In genomic region chr17:56329267-56329666, GRCm38 (mm10) we compare ENCODE assay signal across 38 mouse cellular contexts. TPM values are rescaled to one million over a fixed set of nuclear protein-coding genes. Genes with fewer than 3 reads are reported as not detected.
DNase-seq lines count a peak whose midpoint lies in the region; ATAC-seq and TF ChIP-seq lines count a peak whose summit lies in the region.
"Had no signal": no experiment of that assay in that cellular context is flagged by ENCODE, and none has a peak within 500 bp of the region (broad histone marks: within the 10 kb centered on the region; RNA-seq: fewer than 3 reads in every experiment).

No protein-coding gene starts in this region.

- H3K36me3 ChIP-seq in liver, embryonic 16.5 days (ENCODE audit: control insufficient read depth, insufficient read depth), result no peaks in the 10 kb centered on the region
- no peaks in the 10 kb centered on the region for H3K36me3 ChIP-seq in liver, postnatal 0 days (replicated peaks; ENCODE audit: insufficient read depth, low read length)
- no peaks in the 10 kb centered on the region for H3K36me3 ChIP-seq in lung, postnatal 0 days (ENCODE audit: insufficient read depth, low read length)
- H3K36me3 ChIP-seq: lung, embryonic 15.5 days; midbrain, embryonic 13.5 days; neural tube, embryonic 15.5 days; stomach, embryonic 15.5 days had no signal

- H3K4me1 ChIP-seq in liver, embryonic 16.5 days (ENCODE audit: control insufficient read depth, low read depth, low read length), result peaks cover 39% of the 10 kb centered on the region
- peaks cover 53% of the 10 kb centered on the region for H3K4me1 ChIP-seq in liver, postnatal 0 days (ENCODE audit: insufficient read depth)
- H3K4me1 ChIP-seq in lung, postnatal 0 days (ENCODE audit: insufficient read depth, low read depth, low read length), result peaks cover 16% of the 10 kb centered on the region; the same call in 1 of the 2 replicates

- peak; percentile 52 for DNase-seq in adrenal gland, adult 8-10 months
- DNase-seq in adrenal gland, postnatal 4 days (ENCODE audit: low spot score in 2 of 2), result no peak
- DNase-seq in liver, result no peak
- DNase-seq in adrenal gland, postnatal 10 days, result peak; percentile 48
- DNase-seq in liver, postnatal 0 days, result peak; percentile 50
- no peak for DNase-seq in cerebellum, postnatal 10 days
- no peak for DNase-seq in lung, postnatal 0 days (ENCODE audit: low spot score)
- DNase-seq: cerebellum, adult 11 months; cerebellum, adult 9-11 months; gastrocnemius, adult 2 months; gastrocnemius, postnatal 36 days; heart, adult 18-20 months; heart, postnatal 10 days; kidney, adult 9 months; kidney, postnatal 10 days; layer of hippocampus, adult 9-11 months; liver, embryonic 13.5 days; lung, postnatal 36 days; retina, postnatal 1 day; right cerebral cortex, postnatal 14 days; thymus, postnatal 25 days had no signal

- TF ChIP-seq CTCF in liver, postnatal 0 days (IDR thresholded peaks at IDR 0.05; ENCODE audit: low read depth), result no peak
- TF ChIP-seq CTCF in lung, postnatal 0 days (IDR thresholded peaks at IDR 0.05), result no peak

- ATAC-seq in liver, embryonic 16.5 days (ENCODE audit: low read depth), result no peak
- no peak for ATAC-seq in liver, postnatal 0 days
- no peak for ATAC-seq in lung, postnatal 0 days
- ATAC-seq: forebrain, embryonic 16.5 days; intestine, postnatal 0 days; midbrain, embryonic 13.5 days had no signal

- H3K9ac ChIP-seq in liver, embryonic 16.5 days (ENCODE audit: low read depth, low read length), result no peak overlapping the region
- no peak overlapping the region for H3K9ac ChIP-seq in liver, postnatal 0 days (replicated peaks)
- H3K9ac ChIP-seq in lung, postnatal 0 days (replicated peaks; ENCODE audit: low read depth), result no peak overlapping the region
- H3K9ac ChIP-seq: heart, embryonic 12.5 days; hindbrain, embryonic 14.5 days; liver, embryonic 13.5 days; lung, embryonic 15.5 days; neural tube, embryonic 15.5 days; stomach, embryonic 15.5 days had no signal

- H3K27ac ChIP-seq in liver, embryonic 16.5 days (ENCODE audit: low read length), result peak overlapping the region; percentile 38; the same call in 1 of the 2 replicates
- peak overlapping the region; percentile 19; the same call in 1 of the 2 replicates for H3K27ac ChIP-seq in liver, postnatal 0 days (ENCODE audit: low read depth)
- H3K27ac ChIP-seq in lung, postnatal 0 days (ENCODE audit: low read length), result no peak overlapping the region
- H3K27ac ChIP-seq: gastrocnemius, adult 2 months; hindbrain, embryonic 14.5 days; lung, embryonic 15.5 days; midbrain, embryonic 13.5 days; neural tube, embryonic 15.5 days had no signal

- H3K4me2 ChIP-seq in liver, embryonic 16.5 days (ENCODE audit: low read depth, low read length), result no peak overlapping the region
- H3K4me2 ChIP-seq in liver, postnatal 0 days (ENCODE audit: low read depth, low read length), result no peak overlapping the region
- H3K4me2 ChIP-seq in lung, postnatal 0 days (replicated peaks; ENCODE audit: low read depth, low read length), result no peak overlapping the region
- H3K4me2 ChIP-seq: heart, embryonic 12.5 days; liver, embryonic 13.5 days; lung, embryonic 15.5 days; stomach, embryonic 15.5 days had no signal

- H3K4me3 ChIP-seq in liver, embryonic 16.5 days (ENCODE audit: low read depth, low read length), result no peak overlapping the region
- H3K4me3 ChIP-seq in liver, postnatal 0 days (ENCODE audit: low read depth, low read length), result no peak overlapping the region
- H3K4me3 ChIP-seq in lung, postnatal 0 days (ENCODE audit: low read depth, low read length), result no peak overlapping the region
- H3K4me3 ChIP-seq: gastrocnemius, adult 2 months; heart, embryonic 12.5 days; liver, embryonic 13.5 days; lung, embryonic 15.5 days; neural tube, embryonic 15.5 days; stomach, embryonic 15.5 days had no signal

- H3K27me3 ChIP-seq in liver, embryonic 16.5 days (ENCODE audit: control insufficient read depth, insufficient read depth, low read depth, low read length), result no peaks in the 10 kb centered on the region
- no peaks in the 10 kb centered on the region for H3K27me3 ChIP-seq in liver, postnatal 0 days (ENCODE audit: insufficient read depth, low read length)
- H3K27me3 ChIP-seq in lung, postnatal 0 days (replicated peaks; ENCODE audit: insufficient read depth, low read length), result no peaks in the 10 kb centered on the region
- H3K27me3 ChIP-seq: heart, embryonic 12.5 days; liver, embryonic 13.5 days; lung, embryonic 15.5 days; midbrain, embryonic 13.5 days; neural tube, embryonic 15.5 days; stomach, embryonic 15.5 days had no signal

- TF ChIP-seq EP300 in liver, postnatal 0 days (IDR thresholded peaks at IDR 0.05; ENCODE audit: low read depth), result no peak
- TF ChIP-seq EP300 in lung, postnatal 0 days (IDR thresholded peaks at IDR 0.05), result no peak

- H3K9me3 ChIP-seq in liver, embryonic 16.5 days (replicated peaks; ENCODE audit: control insufficient read depth, low read length), result no peaks in the 10 kb centered on the region
- no peaks in the 10 kb centered on the region for H3K9me3 ChIP-seq in liver, postnatal 0 days (ENCODE audit: low read length)
- no peaks in the 10 kb centered on the region for H3K9me3 ChIP-seq in lung, postnatal 0 days (ENCODE audit: low read length)
- H3K9me3 ChIP-seq: heart, embryonic 12.5 days; liver, embryonic 13.5 days; lung, embryonic 15.5 days; midbrain, embryonic 13.5 days; neural tube, embryonic 15.5 days; stomach, embryonic 15.5 days had no signal

RNA-seq across cellular contexts. Expression of gene Kdm4b, which starts 3.4 kb away (rescaled TPM):
- total RNA-seq in adrenal gland, adult 8-10 months (2022), result 10 to 100 TPM; 36.7 to 54.1 (median 47.4) TPM
- 10 to 100 TPM; 50.1 to 54.1 TPM for total RNA-seq in adrenal gland, postnatal 4 days (2021)
- 6.3 and 7.0 TPM in 2 replicates for polyA plus RNA-seq in liver, embryonic 16.5 days (2015; fragmentation: Nextera tagmentation; extraction: Ambion mirVana)
- total RNA-seq in adrenal gland, postnatal 10 days (2021), result 10 to 100 TPM; 35.0 to 41.8 TPM
- polyA plus RNA-seq in liver, postnatal 0 days (2015; fragmentation: Nextera tagmentation; extraction: Ambion mirVana), result 5.0 and 5.8 TPM in 2 replicates
- 19.7 and 22.4 TPM in 2 replicates for polyA plus RNA-seq in lung, postnatal 0 days (2015; fragmentation: Nextera tagmentation; extraction: Ambion mirVana)

RNA-seq across cellular contexts. Expression of gene Uhrf1, which starts 26.1 kb away (rescaled TPM):
- 1 to 10 TPM; 1.8 to 3.4 (median 2.6) TPM for total RNA-seq in adrenal gland, adult 8-10 months (2022)
- total RNA-seq in adrenal gland, postnatal 4 days (2021), result 10 to 100 TPM; 49.3 to 61.2 TPM
- polyA plus RNA-seq in liver, embryonic 16.5 days (2015; fragmentation: Nextera tagmentation; extraction: Ambion mirVana), result 86.0 and 89.7 TPM in 2 replicates
- 10 to 100 TPM; 28.5 to 34.8 TPM for total RNA-seq in adrenal gland, postnatal 10 days (2021)
- polyA plus RNA-seq in liver, postnatal 0 days (2015; fragmentation: Nextera tagmentation; extraction: Ambion mirVana), result 37.8 and 43.5 TPM in 2 replicates
- polyA plus RNA-seq in lung, postnatal 0 days (2015; fragmentation: Nextera tagmentation; extraction: Ambion mirVana), result 7.0 and 8.4 TPM in 2 replicates

RNA-seq across cellular contexts. Expression of gene Arrdc5, which starts 29.2 kb away (rescaled TPM):
- total RNA-seq in adrenal gland, adult 8-10 months (2022), result not detected
- not detected for total RNA-seq in adrenal gland, postnatal 4 days (2021)
- not detected in 2 replicates for polyA plus RNA-seq in liver, embryonic 16.5 days (2015; fragmentation: Nextera tagmentation; extraction: Ambion mirVana)
- total RNA-seq in adrenal gland, postnatal 10 days (2021), result not detected
- not detected in 2 replicates for polyA plus RNA-seq in liver, postnatal 0 days (2015; fragmentation: Nextera tagmentation; extraction: Ambion mirVana)
- polyA plus RNA-seq in lung, postnatal 0 days (2015; fragmentation: Nextera tagmentation; extraction: Ambion mirVana), result not detected in 2 replicates
- total RNA-seq: gastrocnemius, adult 2 months; gastrocnemius, postnatal 36 days; heart, adult 18-20 months; heart, postnatal 10 days; hematopoietic stem cell, adult 5-6 weeks; left cerebral cortex, postnatal 10 days; megakaryocyte-erythroid progenitor cell, adult 5-6 weeks; MEL had no signal
- polyA plus RNA-seq: cortical plate, adult 2 months; embryonic facial prominence, embryonic 11.5 days; forebrain, embryonic 11.5 days; forebrain, embryonic 16.5 days; heart, embryonic 12.5 days; hindbrain, embryonic 14.5 days; intestine, postnatal 0 days; limb, embryonic 11.5 days; liver, embryonic 13.5 days; lung, embryonic 15.5 days; midbrain, embryonic 13.5 days; neural tube, embryonic 15.5 days; stomach, embryonic 15.5 days had no signal

RNA-seq across cellular contexts. Expression of gene Plin3, which starts 36.6 kb away (rescaled TPM):
- 100 to 1,000 TPM in 3 of 4 experiments, 10 to 100 TPM in 1; 92.6 to 117 (median 103) TPM for total RNA-seq in adrenal gland, adult 8-10 months (2022)
- total RNA-seq in adrenal gland, postnatal 4 days (2021), result 10 to 100 TPM; 83.2 to 87.5 TPM
- polyA plus RNA-seq in liver, embryonic 16.5 days (2015; fragmentation: Nextera tagmentation; extraction: Ambion mirVana), result 35.9 and 37.6 TPM in 2 replicates
- total RNA-seq in adrenal gland, postnatal 10 days (2021), result 10 to 100 TPM; 96.0 to 97.9 TPM
- polyA plus RNA-seq in liver, postnatal 0 days (2015; fragmentation: Nextera tagmentation; extraction: Ambion mirVana), result 25.8 and 26.8 TPM in 2 replicates
- polyA plus RNA-seq in lung, postnatal 0 days (2015; fragmentation: Nextera tagmentation; extraction: Ambion mirVana), result 95.3 and 99.3 TPM in 2 replicates

RNA-seq across cellular contexts. Expression of gene Ticam1, which starts 52.7 kb away (rescaled TPM):
- total RNA-seq in adrenal gland, adult 8-10 months (2022), result 10 to 100 TPM; 23.9 to 26.3 (median 24.8) TPM
- total RNA-seq in adrenal gland, postnatal 4 days (2021), result 10 to 100 TPM; 21.0 to 22.2 TPM
- polyA plus RNA-seq in liver, embryonic 16.5 days (2015; fragmentation: Nextera tagmentation; extraction: Ambion mirVana), result 3.4 and 4.2 TPM in 2 replicates
- 10 to 100 TPM; 16.6 to 18.1 TPM for total RNA-seq in adrenal gland, postnatal 10 days (2021)
- 2.6 and 3.1 TPM in 2 replicates for polyA plus RNA-seq in liver, postnatal 0 days (2015; fragmentation: Nextera tagmentation; extraction: Ambion mirVana)
- polyA plus RNA-seq in lung, postnatal 0 days (2015; fragmentation: Nextera tagmentation; extraction: Ambion mirVana), result 3.5 and 4.1 TPM in 2 replicates

Comparison
In these comparisons a context has a peak if more than half of its experiments do, and no peak if none do; other contexts are left out.
1. DNase-seq: peak in adrenal gland, adult 8-10 months (single experiment), adrenal gland, postnatal 10 days (single experiment) and liver, postnatal 0 days (single experiment); none in adrenal gland, postnatal 4 days (0 of 2), liver (single experiment), cerebellum, postnatal 10 days (0 of 2) and lung, postnatal 0 days (single experiment).
2. RNA of gene Uhrf1, which starts 26.1 kb away (total RNA-seq): 49.3 to 61.2 TPM in adrenal gland, postnatal 4 days and 28.5 to 34.8 TPM in adrenal gland, postnatal 10 days; 1.8 to 3.4 TPM in adrenal gland, adult 8-10 months; every median in the first group is over 4 times any median in the second.